Mouse (Mus musculus) brain, adult 2 months (tissue): Measurements from ENCODE around the gene Arhgap1.

ENCODE experiments used
- DNase-seq: peaks from one replicate; pipeline ENCODE4 v3.0.0; 2011; ENCODE audit warnings: low read depth, low spot score

The Arhgap1 gene

GRCm38 (mm10) chr2:91695436-91696224 is 46.0 kb downstream of the Arhgap1 start:
- DNase-seq, result peak; percentile 68

GRCm38 (mm10) chr2:91696225-91696590 is 46.5 kb downstream of the Arhgap1 start:
- peak; percentile 39 for DNase-seq

- DNase-seq, result no peak
These were observed 49.6 kb downstream of the Arhgap1 start for GRCm38 (mm10) chr2:91699225-91699624.

GRCm38 (mm10) chr2:91701366-91701765 is 51.7 kb downstream of the Arhgap1 start:
- peak; percentile 47 for DNase-seq

GRCm38 (mm10) chr2:91705736-91706135 is 56.1 kb downstream of the Arhgap1 start:
- no peak for DNase-seq

- DNase-seq, result no peak
These were observed 56.8 kb downstream of the Arhgap1 start for GRCm38 (mm10) chr2:91706456-91706855.

GRCm38 (mm10) chr2:91708361-91708760 is 58.7 kb downstream of the Arhgap1 start:
- no peak for DNase-seq

- DNase-seq, result peak; percentile 98
These were observed 60.9 kb downstream of the Arhgap1 start, which contains the start of the genes Atg13 and Harbi1 for GRCm38 (mm10) chr2:91710272-91711234. Atg13 (minus strand) TSS chr2:91710576. Harbi1 (plus strand) TSS chr2:91710852.

- no peak for DNase-seq
These were observed 61.7 kb downstream of the Arhgap1 start for GRCm38 (mm10) chr2:91711256-91711925.

- DNase-seq, result no peak
These were observed 65.3 kb downstream of the Arhgap1 start for GRCm38 (mm10) chr2:91714921-91715320.

- DNase-seq, result no peak
These were observed 68.6 kb downstream of the Arhgap1 start for GRCm38 (mm10) chr2:91718276-91718675.
